Mouse (Mus musculus) mouse embryonic stem cell (cell line): Measurements from ENCODE around the gene Apol9b.
"Not testable (repeated sequence)": the region's sequence is repeated elsewhere in the genome, so short reads cannot be mapped to it uniquely, and the experiment has no call there.

ENCODE experiments used
- in situ Hi-C, 2 experiments: fragments of 300-500 bp; cut with MboI; formaldehyde crosslinking; loops; 1 replicate in 1 of 2; 3 replicates in 1 of 2; pipeline ENCODE4 v1.14.3; 2019 to 2020; ENCODE audit warnings: low sequenced_read_pairs in 2 of 2, low pct_unique_long_range_greater_than_20kb in 1 of 2, mixed read lengths in 1 of 2; ENCODE audit not compliant: unreplicated experiment in 1 of 2

The Apol9b gene

GRCm38 (mm10) chr15:77728739-77729138, at the start of gene Apol9b:
Gene Apol9b, plus strand, starts transcription at chr15:77729039.
- in situ Hi-C loops: loop anchor here in 1 of 2 experiments (25.0 kb wide), 1 partner anchor 384 kb away; the partner anchor contains the start of gene Cacng2

GRCm38 (mm10) chr15:77683944-77684343, 44.9 kb upstream of the Apol9b start:
- in situ Hi-C loops: not testable (repeated sequence)

GRCm38 (mm10) chr15:77691532-77692311, 37.1 kb upstream of the Apol9b start:
- in situ Hi-C loops: not testable (repeated sequence)

- in situ Hi-C loops: not testable (repeated sequence)
Observed at GRCm38 (mm10) chr15:77694687-77695295, 34.0 kb upstream of the Apol9b start.

- in situ Hi-C loops: not testable (repeated sequence)
Observed at GRCm38 (mm10) chr15:77698656-77699055, 30.2 kb upstream of the Apol9b start, which contains the start of gene Apol7e. Gene Apol7e, plus strand, starts transcription at chr15:77698857.

GRCm38 (mm10) chr15:77705306-77705705, 23.5 kb upstream of the Apol9b start:
- in situ Hi-C loops: not testable (repeated sequence)

- in situ Hi-C loops: not testable (repeated sequence)
Observed at GRCm38 (mm10) chr15:77708936-77709335, 19.9 kb upstream of the Apol9b start.

- in situ Hi-C loops: not testable (repeated sequence)
Observed at GRCm38 (mm10) chr15:77718240-77718639, 10.6 kb upstream of the Apol9b start.

- in situ Hi-C loops: not testable (repeated sequence)
Observed at GRCm38 (mm10) chr15:77721509-77721908, 7.3 kb upstream of the Apol9b start.

GRCm38 (mm10) chr15:77724208-77724911, 4.5 kb upstream of the Apol9b start:
- in situ Hi-C loops: not testable (repeated sequence)

GRCm38 (mm10) chr15:77725393-77726020, 3.3 kb upstream of the Apol9b start:
- in situ Hi-C loops: loop anchor here in 1 of 2 experiments (25.0 kb wide), 1 partner anchor 387 kb away; the partner anchor contains the start of gene Cacng2

- in situ Hi-C loops: loop anchor here in 1 of 2 experiments (25.0 kb wide), 1 partner anchor 385 kb away; the partner anchor contains the start of gene Cacng2
Observed at GRCm38 (mm10) chr15:77727139-77727538, 1.7 kb upstream of the Apol9b start.

GRCm38 (mm10) chr15:77727745-77728144, 1.1 kb upstream of the Apol9b start:
- in situ Hi-C loops: loop anchor here in 1 of 2 experiments (25.0 kb wide), 1 partner anchor 385 kb away; the partner anchor contains the start of gene Cacng2

- in situ Hi-C loops: loop anchor here in 1 of 2 experiments (25.0 kb wide), 1 partner anchor 381 kb away; the partner anchor contains the start of gene Cacng2
Observed at GRCm38 (mm10) chr15:77731605-77732004, 2.8 kb downstream of the Apol9b start.

GRCm38 (mm10) chr15:77732851-77733250, 4.0 kb downstream of the Apol9b start:
- in situ Hi-C loops: loop anchor here in 1 of 2 experiments (25.0 kb wide), 1 partner anchor 379 kb away; the partner anchor contains the start of gene Cacng2

GRCm38 (mm10) chr15:77733380-77733779, 4.5 kb downstream of the Apol9b start:
- in situ Hi-C loops: loop anchor here in 1 of 2 experiments (25.0 kb wide), 1 partner anchor 379 kb away; the partner anchor contains the start of gene Cacng2

GRCm38 (mm10) chr15:77733903-77734302, 5.1 kb downstream of the Apol9b start:
- in situ Hi-C loops: loop anchor here in 1 of 2 experiments (25.0 kb wide), 1 partner anchor 378 kb away; the partner anchor contains the start of gene Cacng2
